Mouse (Mus musculus): ENCODE data around the gene Krtap1-5. TPM values are rescaled to one million over a fixed set of nuclear protein-coding genes. Genes with fewer than 3 reads are reported as not detected.

Krtap1-5 gene
- total RNA-seq, 2 experiments from 2014 or later = not detected

DNA sequence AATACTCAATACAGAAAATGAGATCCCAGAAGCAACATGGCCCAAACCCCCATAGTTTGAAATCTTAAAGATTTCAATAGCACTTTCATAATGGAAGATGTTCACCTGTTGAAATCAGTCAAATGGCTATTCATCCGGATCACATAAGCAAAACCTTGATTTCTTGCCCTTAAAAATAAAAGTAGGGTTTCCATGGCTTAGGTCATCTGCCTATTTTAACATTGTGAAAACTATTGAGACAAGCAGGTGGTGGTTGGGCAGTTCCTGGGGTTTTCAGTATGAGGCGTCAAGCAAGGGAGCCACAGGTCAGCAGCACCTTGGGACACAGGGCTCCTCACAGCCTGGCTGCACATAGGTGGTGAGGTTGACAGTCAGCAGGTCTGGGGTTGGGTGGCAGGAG is 24.6 kb downstream of the Krtap1-5 start:
- ATAC-seq (replicated peaks; ENCODE audit: low FRiP score, low TSS enrichment, poor library complexity, severe bottlenecking) = no peak

DNA sequence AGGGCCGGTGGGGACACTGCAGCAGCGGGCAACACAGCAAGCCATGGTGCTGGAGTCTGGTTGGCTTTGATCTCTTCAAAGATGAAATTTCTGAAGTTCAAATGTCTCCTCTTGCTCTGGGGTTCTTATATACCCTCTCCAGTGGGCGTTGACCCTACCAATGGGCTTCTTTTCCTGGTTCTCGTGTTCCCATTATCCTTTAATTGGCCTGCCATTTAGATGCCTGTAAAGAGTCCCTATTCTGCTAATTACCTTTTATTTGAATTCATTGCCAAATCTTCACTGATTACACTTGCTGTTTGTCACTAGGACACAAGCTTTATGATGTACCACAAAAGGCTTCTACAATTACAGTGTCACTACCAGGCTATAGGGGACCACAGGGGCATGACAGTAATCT is 30.1 kb downstream of the Krtap1-5 start, which contains the start of gene Krtap3-3:
Gene Krtap3-3 (minus strand): TSS at position 101 of the 400 bp plus-strand sequence.
- ATAC-seq (replicated peaks; ENCODE audit: low FRiP score, low TSS enrichment, poor library complexity, severe bottlenecking) = no peak

DNA sequence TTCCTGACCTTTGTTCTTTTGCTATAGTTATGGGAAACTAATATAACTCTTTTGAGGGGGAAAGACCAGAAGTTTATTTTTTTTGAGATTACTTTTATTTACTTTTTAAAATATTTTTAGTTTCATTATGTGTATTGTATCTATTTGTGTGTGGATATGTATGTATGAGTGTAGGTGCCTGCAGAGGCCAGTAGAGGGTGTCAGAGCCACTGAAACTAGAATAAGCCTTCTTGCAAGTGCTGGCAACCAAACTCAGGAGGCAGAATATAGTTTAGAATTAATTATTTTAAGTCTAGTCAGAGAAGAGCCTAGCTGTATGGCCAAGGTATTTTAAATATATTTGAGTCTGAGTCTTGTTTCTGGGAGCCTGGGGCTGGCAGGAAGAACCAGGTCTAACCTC is 32.9 kb downstream of the Krtap1-5 start:
- ATAC-seq (replicated peaks; ENCODE audit: low FRiP score, low TSS enrichment, poor library complexity, severe bottlenecking) = no peak

DNA sequence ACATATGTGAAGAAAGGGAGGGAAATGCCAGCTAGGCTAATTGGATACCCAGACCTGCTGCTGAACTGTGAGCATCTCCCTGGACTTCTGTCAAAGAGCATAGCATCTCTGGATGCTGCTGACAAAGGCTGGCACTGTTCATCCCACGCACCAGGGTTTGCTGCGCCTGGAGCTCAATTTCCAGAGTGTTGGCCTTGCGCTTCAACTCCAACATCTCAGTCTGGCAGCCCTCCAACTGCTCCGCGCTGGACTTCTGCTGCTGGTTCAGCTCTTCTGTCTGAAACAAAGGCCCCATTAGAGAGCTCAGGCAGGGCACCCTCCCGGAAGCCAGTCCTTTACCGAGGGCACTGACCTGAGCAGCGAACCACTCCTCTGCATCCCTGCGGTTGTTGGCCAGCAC is 41.1 kb downstream of the Krtap1-5 start:
- no peak for ATAC-seq (replicated peaks; ENCODE audit: low FRiP score, low TSS enrichment, poor library complexity, severe bottlenecking)

Other genes with a start within 250 kb of the Krtap1-5 start
Only the 30 nearest of the 36 such genes appear.
- gene Krt28, start 206.1 kb downstream of the Krtap1-5 start, total RNA-seq (2014; fragmentation: Nextera tagmentation) = not detected in 2 replicates
- not detected in 2 replicates for gene Krt28, start 206.1 kb downstream of the Krtap1-5 start, total RNA-seq (2017)
- gene Krt10, start 191.7 kb downstream of the Krtap1-5 start, total RNA-seq (2014; fragmentation: Nextera tagmentation) = 0.59 and 4.9 TPM in 2 replicates
- gene Krt10, start 191.7 kb downstream of the Krtap1-5 start, total RNA-seq (2017) = not detected in 2 replicates
- gene Krt12, start 158.8 kb downstream of the Krtap1-5 start, total RNA-seq (2014; fragmentation: Nextera tagmentation) = not detected in 2 replicates
- gene Krt12, start 158.8 kb downstream of the Krtap1-5 start, total RNA-seq (2017) = not detected in 2 replicates
- not detected in 2 replicates for gene Krt20, start 142.9 kb downstream of the Krtap1-5 start, total RNA-seq (2014; fragmentation: Nextera tagmentation)
- gene Krt20, start 142.9 kb downstream of the Krtap1-5 start, total RNA-seq (2017) = not detected in 2 replicates
- gene Krt23, start 87.9 kb downstream of the Krtap1-5 start, total RNA-seq (2014; fragmentation: Nextera tagmentation) = not detected in 2 replicates
- not detected in 2 replicates for gene Krt23, start 87.9 kb downstream of the Krtap1-5 start, total RNA-seq (2017)
- not detected in 2 replicates for gene Krt39, start 59.7 kb downstream of the Krtap1-5 start, total RNA-seq (2014; fragmentation: Nextera tagmentation)
- gene Krt39, start 59.7 kb downstream of the Krtap1-5 start, total RNA-seq (2017) = not detected in 2 replicates
- not detected in 2 replicates for gene Krt40, start 37.9 kb downstream of the Krtap1-5 start, total RNA-seq (2014; fragmentation: Nextera tagmentation)
- not detected in 2 replicates for gene Krt40, start 37.9 kb downstream of the Krtap1-5 start, total RNA-seq (2017)
- not detected in 2 replicates for gene Krtap3-3, start 30.2 kb downstream of the Krtap1-5 start, total RNA-seq (2014; fragmentation: Nextera tagmentation)
- gene Krtap3-3, start 30.2 kb downstream of the Krtap1-5 start, total RNA-seq (2017) = not detected in 2 replicates
- not detected in 2 replicates for gene Krtap3-2, start 24.2 kb downstream of the Krtap1-5 start, total RNA-seq (2014; fragmentation: Nextera tagmentation)
- not detected in 2 replicates for gene Krtap3-2, start 24.2 kb downstream of the Krtap1-5 start, total RNA-seq (2017)
- gene Gm11939, start 21.6 kb downstream of the Krtap1-5 start, total RNA-seq (2014; fragmentation: Nextera tagmentation) = not detected in 2 replicates
- gene Gm11939, start 21.6 kb downstream of the Krtap1-5 start, total RNA-seq (2017) = not detected in 2 replicates
- gene Krtap3-1, start 14.4 kb downstream of the Krtap1-5 start, total RNA-seq (2014; fragmentation: Nextera tagmentation) = not detected in 2 replicates
- gene Krtap3-1, start 14.4 kb downstream of the Krtap1-5 start, total RNA-seq (2017) = not detected in 2 replicates
- not detected in 2 replicates for gene Krtap1-4, start 2.6 kb upstream of the Krtap1-5 start, total RNA-seq (2014; fragmentation: Nextera tagmentation)
- gene Krtap1-4, start 2.6 kb upstream of the Krtap1-5 start, total RNA-seq (2017) = not detected in 2 replicates
- not detected in 2 replicates for gene Krtap1-3, start 10.3 kb upstream of the Krtap1-5 start, total RNA-seq (2014; fragmentation: Nextera tagmentation)
- not detected in 2 replicates for gene Krtap1-3, start 10.3 kb upstream of the Krtap1-5 start, total RNA-seq (2017)
- gene Krtap9-3, start 17.1 kb upstream of the Krtap1-5 start, total RNA-seq (2014; fragmentation: Nextera tagmentation) = not detected in 2 replicates
- not detected in 2 replicates for gene Krtap9-3, start 17.1 kb upstream of the Krtap1-5 start, total RNA-seq (2017)
- not detected in 2 replicates for gene Gm11938, start 22.3 kb upstream of the Krtap1-5 start, total RNA-seq (2014; fragmentation: Nextera tagmentation)
- gene Gm11938, start 22.3 kb upstream of the Krtap1-5 start, total RNA-seq (2017) = not detected in 2 replicates
- gene Gm11937, start 29.2 kb upstream of the Krtap1-5 start, total RNA-seq (2014; fragmentation: Nextera tagmentation) = not detected in 2 replicates
- not detected in 2 replicates for gene Gm11937, start 29.2 kb upstream of the Krtap1-5 start, total RNA-seq (2017)
- gene Krtap2-4, start 33.8 kb upstream of the Krtap1-5 start, total RNA-seq (2014; fragmentation: Nextera tagmentation) = not detected in 2 replicates
- gene Krtap2-4, start 33.8 kb upstream of the Krtap1-5 start, total RNA-seq (2017) = not detected in 2 replicates
- not detected in 2 replicates for gene Gm11562, start 39.4 kb upstream of the Krtap1-5 start, total RNA-seq (2014; fragmentation: Nextera tagmentation)
- not detected in 2 replicates for gene Gm11562, start 39.4 kb upstream of the Krtap1-5 start, total RNA-seq (2017)
- gene Krtap4-1, start 47.2 kb upstream of the Krtap1-5 start, total RNA-seq (2014; fragmentation: Nextera tagmentation) = not detected in 2 replicates
- not detected in 2 replicates for gene Krtap4-1, start 47.2 kb upstream of the Krtap1-5 start, total RNA-seq (2017)
- gene Krtap4-2, start 54.1 kb upstream of the Krtap1-5 start, total RNA-seq (2014; fragmentation: Nextera tagmentation) = not detected in 2 replicates
- gene Krtap4-2, start 54.1 kb upstream of the Krtap1-5 start, total RNA-seq (2017) = not detected in 2 replicates
- not detected in 2 replicates for gene Krtap4-7, start 63.1 kb upstream of the Krtap1-5 start, total RNA-seq (2014; fragmentation: Nextera tagmentation)
- not detected in 2 replicates for gene Krtap4-7, start 63.1 kb upstream of the Krtap1-5 start, total RNA-seq (2017)
- gene Gm11555, start 69.2 kb upstream of the Krtap1-5 start, total RNA-seq (2014; fragmentation: Nextera tagmentation) = not detected in 2 replicates
- not detected in 2 replicates for gene Gm11555, start 69.2 kb upstream of the Krtap1-5 start, total RNA-seq (2017)
- not detected in 2 replicates for gene Gm11563, start 77.9 kb upstream of the Krtap1-5 start, total RNA-seq (2014; fragmentation: Nextera tagmentation)
- gene Gm11563, start 77.9 kb upstream of the Krtap1-5 start, total RNA-seq (2017) = not detected in 2 replicates
- gene Krtap4-6, start 84.9 kb upstream of the Krtap1-5 start, total RNA-seq (2014; fragmentation: Nextera tagmentation) = not detected in 2 replicates
- not detected in 2 replicates for gene Krtap4-6, start 84.9 kb upstream of the Krtap1-5 start, total RNA-seq (2017)
- gene Gm14190, start 109.7 kb upstream of the Krtap1-5 start, total RNA-seq (2014; fragmentation: Nextera tagmentation) = not detected in 2 replicates
- not detected in 2 replicates for gene Gm14190, start 109.7 kb upstream of the Krtap1-5 start, total RNA-seq (2017)
- not detected in 2 replicates for gene Gm14180, start 153.3 kb upstream of the Krtap1-5 start, total RNA-seq (2014; fragmentation: Nextera tagmentation)
- not detected in 2 replicates for gene Gm14180, start 153.3 kb upstream of the Krtap1-5 start, total RNA-seq (2017)
- gene Gm11595, start 191.9 kb upstream of the Krtap1-5 start, total RNA-seq (2014; fragmentation: Nextera tagmentation) = not detected in 2 replicates
- not detected in 2 replicates for gene Gm11595, start 191.9 kb upstream of the Krtap1-5 start, total RNA-seq (2017)
- not detected in 2 replicates for gene Krtap4-8, start 199.7 kb upstream of the Krtap1-5 start, total RNA-seq (2014; fragmentation: Nextera tagmentation)
- not detected in 2 replicates for gene Krtap4-8, start 199.7 kb upstream of the Krtap1-5 start, total RNA-seq (2017)
- not detected in 2 replicates for gene Krtap4-9, start 204.2 kb upstream of the Krtap1-5 start, total RNA-seq (2014; fragmentation: Nextera tagmentation)
- gene Krtap4-9, start 204.2 kb upstream of the Krtap1-5 start, total RNA-seq (2017) = not detected in 2 replicates
- gene Gm11596, start 212.5 kb upstream of the Krtap1-5 start, total RNA-seq (2014; fragmentation: Nextera tagmentation) = not detected in 2 replicates
- gene Gm11596, start 212.5 kb upstream of the Krtap1-5 start, total RNA-seq (2017) = not detected in 2 replicates

Measured in megakaryocyte-erythroid progenitor cell, adult 5-6 weeks (primary cell).